Mouse (Mus musculus) stomach, embryonic 14.5 days (tissue): ENCODE data around the gene Adam21. TPM values are rescaled to one million over a fixed set of nuclear protein-coding genes. Genes with fewer than 3 reads are reported as not detected.
A peak's percentile ranks its signal among the peaks of the same experiment; 100 is the strongest.

ENCODE experiments used
- ATAC-seq: fragments of 200-750 bp; cut with Nextera tagmentation; 2 replicates; pipeline ENCODE4 v1.8.0; 2017; ENCODE audit warnings: low read depth, moderate TSS enrichment; ENCODE audit not compliant: insufficient number of reproducible peaks, insufficient read depth, low FRiP score
- H3K27ac ChIP-seq: fragments of 300-500 bp; sonication (generic); 2 replicates; pipeline ENCODE4 v1.5.1; 2014; ENCODE audit warnings: mild to moderate bottlenecking, low read length, moderate library complexity, mixed read lengths
- H3K27me3 ChIP-seq: fragments of 300-500 bp; sonication (generic); 2 replicates; pipeline ENCODE4 v1.6.1; 2014; ENCODE audit warnings: low read length, control low read depth, mixed read lengths; ENCODE audit not compliant: control insufficient read depth, insufficient read depth
- H3K36me3 ChIP-seq: fragments of 300-500 bp; sonication (generic); 2 replicates; pipeline ENCODE4 v1.6.1; 2014; ENCODE audit warnings: mild to moderate bottlenecking, control low read depth, low read length, moderate library complexity, mixed read lengths; ENCODE audit not compliant: control insufficient read depth, insufficient read depth
- H3K4me1 ChIP-seq: fragments of 300-500 bp; sonication (generic); 2 replicates; pipeline ENCODE4 v1.6.1; 2014; ENCODE audit warnings: low read length, control low read depth, mixed read lengths; ENCODE audit not compliant: control insufficient read depth, insufficient read depth
- H3K4me2 ChIP-seq: fragments of 300-500 bp; sonication (generic); replicated peaks from 2 replicates; pipeline ENCODE4 v1.6.1; 2014; ENCODE audit warnings: low read depth, low read length, control low read depth
- H3K4me3 ChIP-seq: fragments of 300-500 bp; sonication (generic); 2 replicates; pipeline ENCODE4 v1.5.1; 2014; ENCODE audit warnings: low read depth, low read length, control low read depth
- H3K9ac ChIP-seq: fragments of 300-500 bp; sonication (generic); replicated peaks from 2 replicates; pipeline ENCODE4 v1.6.1; 2014; ENCODE audit warnings: low read depth, mild to moderate bottlenecking, control low read depth, low read length, moderate library complexity, mixed read lengths
- H3K9me3 ChIP-seq: fragments of 300-500 bp; sonication (generic); 2 replicates; pipeline ENCODE4 v1.6.1; 2016; ENCODE audit warnings: low read depth, low read length, control low read depth; ENCODE audit not compliant: control insufficient read depth
- WGBS: fragments of 180-500 bp; shearing (Covaris S2); extraction: QIAGEN DNeasy Blood & Tissue Kit; methylation state at CpG from one replicate; pipeline ENCODE4 v1.1.7; 2014; 5-methylcytosine and 5-hydroxymethylcytosine counted together
- polyA plus RNA-seq: library from polyadenylated mRNA; unstranded; fragments of >200 nt; fragmentation: Nextera tagmentation; extraction: Ambion mirVana; gene quantifications from 2 replicates; pipeline ENCODE4 v1.2.1, GENCODE M21; 2014

The Adam21 gene
- 0.25 TPM in 2 replicates for polyA plus RNA-seq

GRCm38 (mm10) chr12:81568374-81568773, at the start of gene Adam21:
Gene Adam21, minus strand, starts transcription at chr12:81568474.
- H3K4me3 ChIP-seq = no peak within 1 kb of the TSS
- WGBS = 79% methylated on average over 1 of the region's 1 CpGs
- no peaks in the 10 kb centered on the region for H3K9me3 ChIP-seq
- no peaks in the 10 kb centered on the region for H3K4me1 ChIP-seq
- ATAC-seq = no peak
- H3K27me3 ChIP-seq = no peaks in the 10 kb centered on the region
- no peaks in the 10 kb centered on the region for H3K36me3 ChIP-seq
- no peak within 1 kb of the TSS for H3K27ac ChIP-seq
- no peak within 1 kb of the TSS for H3K4me2 ChIP-seq
- no peak within 1 kb of the TSS for H3K9ac ChIP-seq

GRCm38 (mm10) chr12:81616980-81617379, 48.7 kb upstream of the Adam21 start:
- Histone ChIP-seq H3K9ac (no peak overlapping the region), H3K9me3 (no peaks in the 10 kb centered on the region), H3K36me3 (no peaks in the 10 kb centered on the region), H3K4me1 (no peaks in the 10 kb centered on the region), H3K27ac (no peak overlapping the region), H3K27me3 (no peaks in the 10 kb centered on the region), H3K4me3 (no peak overlapping the region), H3K4me2 (no peak overlapping the region)
- no peak for ATAC-seq
- WGBS = 47% methylated on average over 7 of the region's 7 CpGs

GRCm38 (mm10) chr12:81615807-81616206, 47.5 kb upstream of the Adam21 start:
- H3K27ac ChIP-seq = no peak overlapping the region
- H3K4me2 ChIP-seq = no peak overlapping the region
- H3K27me3 ChIP-seq = no peaks in the 10 kb centered on the region
- no peak overlapping the region for H3K9ac ChIP-seq
- WGBS = 84% methylated on average over 6 of the region's 6 CpGs
- no peak for ATAC-seq
- no peak overlapping the region for H3K4me3 ChIP-seq
- H3K9me3 ChIP-seq = no peaks in the 10 kb centered on the region
- no peaks in the 10 kb centered on the region for H3K36me3 ChIP-seq
- no peaks in the 10 kb centered on the region for H3K4me1 ChIP-seq

GRCm38 (mm10) chr12:81609445-81609844, 41.2 kb upstream of the Adam21 start:
- Histone ChIP-seq H3K27ac (no peak overlapping the region), H3K4me3 (no peak overlapping the region), H3K4me1 (no peaks in the 10 kb centered on the region), H3K36me3 (no peaks in the 10 kb centered on the region), H3K4me2 (no peak overlapping the region), H3K9ac (no peak overlapping the region), H3K27me3 (no peaks in the 10 kb centered on the region), H3K9me3 (no peaks in the 10 kb centered on the region)
- no peak for ATAC-seq

GRCm38 (mm10) chr12:81604995-81605784, 36.9 kb upstream of the Adam21 start:
- Histone ChIP-seq H3K36me3 (no peaks in the 10 kb centered on the region), H3K4me2 (no peak overlapping the region), H3K4me1 (no peaks in the 10 kb centered on the region), H3K27me3 (no peaks in the 10 kb centered on the region), H3K4me3 (no peak overlapping the region), H3K9me3 (no peaks in the 10 kb centered on the region), H3K9ac (no peak overlapping the region), H3K27ac (no peak overlapping the region)
- 60% methylated on average over 5 of the region's 5 CpGs for WGBS
- ATAC-seq = no peak

GRCm38 (mm10) chr12:81596547-81597262, 28.4 kb upstream of the Adam21 start:
- 83% methylated on average over 8 of the region's 8 CpGs for WGBS
- Histone ChIP-seq H3K9me3 (no peaks in the 10 kb centered on the region), H3K4me3 (no peak overlapping the region), H3K4me2 (no peak overlapping the region), H3K27me3 (no peaks in the 10 kb centered on the region), H3K4me1 (peaks cover 4% of the 10 kb centered on the region; the same call in 1 of the 2 replicates), H3K9ac (no peak overlapping the region), H3K36me3 (no peaks in the 10 kb centered on the region), H3K27ac (no peak overlapping the region)
- no peak for ATAC-seq

GRCm38 (mm10) chr12:81594902-81595671, 26.8 kb upstream of the Adam21 start, which contains the start of gene Med6:
Gene Med6, minus strand, starts transcription at chr12:81595008.
- 3% methylated on average over 36 of the region's 36 CpGs for WGBS

GRCm38 (mm10) chr12:81567931-81568330, 343 bp downstream of the Adam21 start:
- no peaks in the 10 kb centered on the region for H3K27me3 ChIP-seq
- WGBS = 87% methylated on average over 5 of the region's 5 CpGs
- no peak for ATAC-seq
- H3K4me1 ChIP-seq = no peaks in the 10 kb centered on the region
- H3K27ac ChIP-seq = no peak overlapping the region
- no peak overlapping the region for H3K4me2 ChIP-seq
- no peaks in the 10 kb centered on the region for H3K9me3 ChIP-seq
- H3K9ac ChIP-seq = no peak overlapping the region
- no peaks in the 10 kb centered on the region for H3K36me3 ChIP-seq
- no peak overlapping the region for H3K4me3 ChIP-seq

More at GRCm38 (mm10) chr12:81594902-81595671, 26.8 kb upstream of the Adam21 start, which contains the start of gene Med6:
- no peaks in the 10 kb centered on the region; the same call in none of the 2 replicates for H3K36me3 ChIP-seq
- peak within 1 kb of the TSS; percentile 80 for H3K4me2 ChIP-seq
- peak; percentile 100 for ATAC-seq
- H3K27me3 ChIP-seq = no peaks in the 10 kb centered on the region
- no peak within 1 kb of the TSS; the same call in 1 of the 2 replicates for H3K27ac ChIP-seq
- peak within 1 kb of the TSS; percentile 88 for H3K4me3 ChIP-seq
- H3K9ac ChIP-seq = peak within 1 kb of the TSS; percentile 59
- peaks cover 4% of the 10 kb centered on the region; the same call in 1 of the 2 replicates for H3K4me1 ChIP-seq
- no peaks in the 10 kb centered on the region for H3K9me3 ChIP-seq
